9 mouse cellular contexts compared by ENCODE assay signal in genomic region chr7:4412406-4412805, GRCm38 (mm10). TPM values are rescaled to one million over a fixed set of nuclear protein-coding genes. Genes with fewer than 3 reads are reported as not detected.
DNase-seq lines count a peak whose midpoint lies in the region; ATAC-seq and TF ChIP-seq lines count a peak whose summit lies in the region.
"Not testable (repeated sequence)": the region's sequence is repeated elsewhere in the genome, so short reads cannot be mapped to it uniquely, and the experiment has no call there.
"Had no signal": no experiment of that assay in that cellular context is flagged by ENCODE, and none has a peak within 500 bp of the region (broad histone marks: within the 10 kb centered on the region; RNA-seq: fewer than 3 reads in every experiment).

No protein-coding gene starts in this region.

- not testable (repeated sequence) for H3K4me3 ChIP-seq in heart, embryonic 10.5 days; liver, embryonic 11.5 days (ENCODE audit: low read depth, low read length); stomach, postnatal 0 days (ENCODE audit: low read depth, low read length)

- H3K9ac ChIP-seq in liver, embryonic 11.5 days (ENCODE audit: low read depth, low read length); stomach, postnatal 0 days (ENCODE audit: low read length): not testable (repeated sequence)

- H3K4me2 ChIP-seq in liver, embryonic 11.5 days; stomach, postnatal 0 days (replicated peaks; ENCODE audit: low read depth): not testable (repeated sequence)

- DNase-seq in heart, adult 11 months: peak; percentile 75
- peak; percentile 64 for DNase-seq in heart, embryonic 10.5 days (ENCODE audit: low spot score)
- DNase-seq in liver, embryonic 11.5 days (ENCODE audit: low spot score): peak; percentile 26
- peak; percentile 9 for DNase-seq in stomach, postnatal 0 days (ENCODE audit: low spot score)

- not testable (repeated sequence) for H3K27me3 ChIP-seq in heart, embryonic 10.5 days (ENCODE audit: insufficient read depth, poor library complexity, severe bottlenecking); liver, embryonic 11.5 days (replicated peaks; ENCODE audit: control insufficient read depth, insufficient read depth, low read length); stomach, postnatal 0 days (ENCODE audit: control insufficient read depth, insufficient read depth, low read length)

- TF ChIP-seq CTCF in stomach, postnatal 0 days (IDR thresholded peaks at IDR 0.05; ENCODE audit: low read depth): not testable (repeated sequence)

- WGBS in heart, embryonic 10.5 days: 89% methylated on average over 15 of the region's 15 CpGs
- WGBS in liver, embryonic 11.5 days: 92% methylated on average over 15 of the region's 15 CpGs
- 95% methylated on average over 15 of the region's 15 CpGs for WGBS in stomach, postnatal 0 days

- not testable (repeated sequence) for H3K9me3 ChIP-seq in heart, embryonic 10.5 days; liver, embryonic 11.5 days (ENCODE audit: control insufficient read depth, low read length); stomach, postnatal 0 days (ENCODE audit: control insufficient read depth, low read length)

- not testable (repeated sequence) for H3K4me1 ChIP-seq in heart, embryonic 10.5 days; liver, embryonic 11.5 days (replicated peaks; ENCODE audit: control insufficient read depth, insufficient read depth, low read length); stomach, postnatal 0 days (replicated peaks; ENCODE audit: control insufficient read depth, insufficient read depth)

- ATAC-seq in liver, embryonic 11.5 days (replicated peaks; ENCODE audit: low FRiP score); stomach, postnatal 0 days (ENCODE audit: low FRiP score, low TSS enrichment): not testable (repeated sequence)

- H3K36me3 ChIP-seq in heart, embryonic 10.5 days; liver, embryonic 11.5 days (ENCODE audit: control insufficient read depth, insufficient read depth, low read length); stomach, postnatal 0 days (ENCODE audit: control insufficient read depth, insufficient read depth, low read length): not testable (repeated sequence)

- H3K27ac ChIP-seq in heart, embryonic 10.5 days; liver, embryonic 11.5 days (ENCODE audit: low read depth, low read length); stomach, postnatal 0 days (replicated peaks): not testable (repeated sequence)

- not testable (repeated sequence) for TF ChIP-seq EP300 in stomach, postnatal 0 days (optimal IDR thresholded peaks at IDR 0.05)

RNA-seq across cellular contexts. Expression of gene Gp6, which starts 14.9 kb away (rescaled TPM):
- polyA plus RNA-seq in heart, embryonic 10.5 days (2016; fragmentation: Nextera tagmentation; extraction: Ambion mirVana): 0.35 and 0.57 TPM in 2 replicates
- polyA plus RNA-seq in liver, embryonic 11.5 days (2014; fragmentation: Nextera tagmentation; extraction: Ambion mirVana): 5.1 and 5.7 TPM in 2 replicates
- 0.01 TPM in 1 of 2 replicates, not detected in the other for polyA plus RNA-seq in stomach, postnatal 0 days (2015; fragmentation: Nextera tagmentation; extraction: Ambion mirVana)
- polyA plus RNA-seq: activated CD4-positive, CD25-positive, alpha-beta regulatory T cell, adult 4 months; adrenal gland, adult 2 months; C2C12; Patski had no signal

RNA-seq across cellular contexts. Expression of gene Rdh13, which starts 33.0 kb away (rescaled TPM):
- 32.9 and 37.0 TPM in 2 replicates for polyA plus RNA-seq in heart, embryonic 10.5 days (2016; fragmentation: Nextera tagmentation; extraction: Ambion mirVana)
- polyA plus RNA-seq in liver, embryonic 11.5 days (2014; fragmentation: Nextera tagmentation; extraction: Ambion mirVana): 17.4 and 18.2 TPM in 2 replicates
- 29.0 and 30.0 TPM in 2 replicates for polyA plus RNA-seq in stomach, postnatal 0 days (2015; fragmentation: Nextera tagmentation; extraction: Ambion mirVana)

RNA-seq across cellular contexts. Expression of gene Eps8l1, which starts 48.1 kb away (rescaled TPM):
- 1.7 and 4.6 TPM in 2 replicates for polyA plus RNA-seq in heart, embryonic 10.5 days (2016; fragmentation: Nextera tagmentation; extraction: Ambion mirVana)
- polyA plus RNA-seq in liver, embryonic 11.5 days (2014; fragmentation: Nextera tagmentation; extraction: Ambion mirVana): 2.0 and 2.6 TPM in 2 replicates
- polyA plus RNA-seq in stomach, postnatal 0 days (2015; fragmentation: Nextera tagmentation; extraction: Ambion mirVana): 25.2 and 33.3 TPM in 2 replicates
- polyA plus RNA-seq: G1E had no signal

Comparison
In these comparisons a context has a peak if more than half of its experiments do, and no peak if none do; other contexts are left out.
1. DNase-seq: peak in every context shown above with its lines; median percentile 75 in heart, adult 11 months; 64 in heart, embryonic 10.5 days; 26 in liver, embryonic 11.5 days; 9 in stomach, postnatal 0 days.